Mouse (Mus musculus): ENCODE measurements around the gene 2310061I04Rik. TPM values are rescaled to one million over a fixed set of nuclear protein-coding genes. Genes with fewer than 3 reads are reported as not detected.

Gene 2310061I04Rik
- total and polyA plus RNA-seq, 2 experiments = 4.9 to 35.3 TPM

DNA sequence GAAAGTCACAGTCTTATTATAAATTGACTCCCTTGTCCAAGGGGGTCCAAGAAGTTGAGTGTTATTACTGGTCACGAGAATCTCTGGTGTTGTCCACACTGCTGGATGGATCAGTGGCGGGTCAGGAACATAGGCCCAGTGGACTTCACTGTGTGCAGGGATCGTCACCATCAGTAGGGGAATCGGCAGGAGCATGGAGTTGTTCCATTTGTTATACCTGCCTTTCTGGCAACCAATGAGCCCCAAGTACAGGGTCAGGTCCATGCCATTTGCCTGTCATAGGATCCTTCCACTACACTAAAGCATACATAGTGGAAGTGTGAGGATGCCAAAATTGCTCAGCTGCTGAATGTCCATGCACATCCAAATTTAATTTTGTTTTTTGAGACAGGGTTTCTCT lies 35.4 kb upstream of the 2310061I04Rik start:
- TF ChIP-seq CTCF (IDR thresholded peaks at IDR 0.05; ENCODE audit: low read depth, low read length) = no peak
- TF ChIP-seq POLR2A (IDR thresholded peaks at IDR 0.05; ENCODE audit: extremely low read depth, insufficient read depth, low read length) = no peak
- Histone ChIP-seq H3K27ac (replicated peaks; ENCODE audit: insufficient read depth, low read depth, low read length) (no peak overlapping the region), H3K36me3 (ENCODE audit: control insufficient read depth, insufficient read depth, low read length) (peaks cover 25% of the 10 kb centered on the region)

DNA sequence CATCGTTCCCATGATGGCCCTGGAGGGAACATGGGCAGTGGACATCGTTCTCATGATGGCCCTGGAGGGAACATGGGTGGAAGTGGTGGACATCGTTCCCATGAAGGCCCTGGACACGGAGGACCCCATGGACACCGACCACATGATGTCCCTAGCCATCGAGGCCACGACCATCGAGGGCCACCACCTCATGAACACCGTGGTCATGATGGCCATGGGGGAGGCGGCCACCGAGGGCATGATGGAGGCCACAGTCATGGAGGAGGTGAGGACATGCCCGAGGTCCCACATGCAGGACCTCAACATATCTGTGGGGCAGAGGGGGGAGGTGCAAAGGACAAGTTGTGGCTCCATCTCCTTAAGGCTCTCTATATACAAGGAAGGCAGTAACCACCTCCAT lies 33.4 kb upstream of the 2310061I04Rik start:
- H3K9ac ChIP-seq (ENCODE audit: low read depth, low read length) = no peak overlapping the region
- H3K36me3 ChIP-seq (ENCODE audit: control insufficient read depth, insufficient read depth, low read length) = peaks cover 40% of the 10 kb centered on the region
- no peaks in the 10 kb centered on the region for H3K27me3 ChIP-seq (ENCODE audit: control insufficient read depth, insufficient read depth, low read length)
- H3K4me3 ChIP-seq (ENCODE audit: insufficient read depth, low read depth, low read length) = no peak overlapping the region
- no peak for DNase-seq (ENCODE audit: extremely low read depth, low read depth, low spot score)
- 92% methylated on average over 12 of the region's 12 CpGs for WGBS
- TF ChIP-seq POLR2A (IDR thresholded peaks at IDR 0.05; ENCODE audit: extremely low read depth, insufficient read depth, low read length) = no peak
- no peak for TF ChIP-seq CTCF (IDR thresholded peaks at IDR 0.05; ENCODE audit: low read depth, low read length)
- H3K4me1 ChIP-seq (ENCODE audit: control insufficient read depth, insufficient read depth, low read length) = no peaks in the 10 kb centered on the region
- H3K27ac ChIP-seq (replicated peaks; ENCODE audit: insufficient read depth, low read depth, low read length) = no peak overlapping the region
- no peaks in the 10 kb centered on the region for H3K79me2 ChIP-seq (ENCODE audit: control insufficient read depth, insufficient read depth, low read length)

More for the DNA sequence above, 35.4 kb upstream of the 2310061I04Rik start:
- Histone ChIP-seq H3K27me3 (ENCODE audit: control insufficient read depth, insufficient read depth, low read length) (no peaks in the 10 kb centered on the region), H3K4me1 (ENCODE audit: control insufficient read depth, insufficient read depth, low read length) (no peaks in the 10 kb centered on the region), H3K9ac (ENCODE audit: low read depth, low read length) (no peak overlapping the region), H3K4me3 (ENCODE audit: insufficient read depth, low read depth, low read length) (no peak overlapping the region), H3K79me2 (ENCODE audit: control insufficient read depth, insufficient read depth, low read length) (no peaks in the 10 kb centered on the region)
- peak; percentile 41 for DNase-seq (ENCODE audit: extremely low read depth, low read depth, low spot score)
- WGBS = 80% methylated on average over 4 of the region's 4 CpGs

DNA sequence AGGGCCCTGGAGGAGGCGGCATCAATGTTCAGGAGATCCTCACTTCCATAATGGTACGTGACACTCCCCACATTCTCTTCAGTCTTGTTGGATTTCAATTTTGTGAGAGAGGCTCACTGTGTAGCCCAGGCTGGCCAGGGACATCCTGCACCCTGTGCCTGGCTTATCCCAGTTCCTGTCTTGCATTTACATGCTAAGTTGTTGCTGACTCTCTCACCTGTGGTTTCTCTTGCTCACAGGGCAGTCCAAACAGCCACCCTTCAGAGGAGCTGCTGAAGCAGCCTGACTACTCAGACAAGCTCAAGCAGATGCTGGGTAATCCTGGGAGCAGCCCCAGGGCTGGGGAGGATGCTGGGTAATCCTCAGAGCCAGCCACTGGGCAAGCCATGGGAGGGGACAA lies 32.3 kb upstream of the 2310061I04Rik start:
- Histone ChIP-seq H3K36me3 (ENCODE audit: control insufficient read depth, insufficient read depth, low read length) (peaks cover 50% of the 10 kb centered on the region), H3K27me3 (ENCODE audit: control insufficient read depth, insufficient read depth, low read length) (no peaks in the 10 kb centered on the region), H3K4me3 (ENCODE audit: insufficient read depth, low read depth, low read length) (no peak overlapping the region), H3K9ac (ENCODE audit: low read depth, low read length) (no peak overlapping the region), H3K79me2 (ENCODE audit: control insufficient read depth, insufficient read depth, low read length) (no peaks in the 10 kb centered on the region), H3K27ac (replicated peaks; ENCODE audit: insufficient read depth, low read depth, low read length) (no peak overlapping the region), H3K4me1 (ENCODE audit: control insufficient read depth, insufficient read depth, low read length) (no peaks in the 10 kb centered on the region)
- DNase-seq (ENCODE audit: extremely low read depth, low read depth, low spot score) = peak; percentile 3
- WGBS = 96% methylated on average over 2 of the region's 2 CpGs
- TF ChIP-seq CTCF (IDR thresholded peaks at IDR 0.05; ENCODE audit: low read depth, low read length) = no peak
- no peak for TF ChIP-seq POLR2A (IDR thresholded peaks at IDR 0.05; ENCODE audit: extremely low read depth, insufficient read depth, low read length)

DNA sequence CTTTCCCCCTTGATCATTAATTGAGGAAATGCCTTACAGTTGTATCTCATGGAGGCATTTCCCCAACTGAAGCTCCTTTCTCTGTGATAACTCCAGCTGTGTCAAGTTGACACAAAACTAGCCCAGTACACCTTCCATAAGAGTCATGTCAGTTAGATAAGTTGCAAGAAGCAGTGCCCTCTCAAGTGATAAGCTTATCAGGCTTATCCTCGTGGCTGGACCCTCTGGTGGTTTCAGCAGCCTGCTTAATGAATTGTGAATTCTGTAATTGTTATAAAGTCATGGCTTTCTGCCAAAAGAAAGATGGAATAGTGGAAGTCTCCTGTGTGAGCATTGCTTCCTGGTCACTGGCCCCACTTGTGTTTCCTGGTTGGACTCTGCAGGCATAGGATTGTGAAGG lies 30.2 kb upstream of the 2310061I04Rik start:
- DNase-seq (ENCODE audit: extremely low read depth, low read depth, low spot score) = no peak
- Histone ChIP-seq H3K9ac (ENCODE audit: low read depth, low read length) (no peak overlapping the region), H3K4me3 (ENCODE audit: insufficient read depth, low read depth, low read length) (no peak overlapping the region), H3K27ac (replicated peaks; ENCODE audit: insufficient read depth, low read depth, low read length) (no peak overlapping the region), H3K79me2 (ENCODE audit: control insufficient read depth, insufficient read depth, low read length) (no peaks in the 10 kb centered on the region; the same call in 1 of the 2 replicates), H3K4me1 (ENCODE audit: control insufficient read depth, insufficient read depth, low read length) (peaks cover 4% of the 10 kb centered on the region), H3K36me3 (ENCODE audit: control insufficient read depth, insufficient read depth, low read length) (peaks cover 67% of the 10 kb centered on the region), H3K27me3 (ENCODE audit: control insufficient read depth, insufficient read depth, low read length) (no peaks in the 10 kb centered on the region)
- TF ChIP-seq POLR2A (IDR thresholded peaks at IDR 0.05; ENCODE audit: extremely low read depth, insufficient read depth, low read length) (no peak), CTCF (IDR thresholded peaks at IDR 0.05; ENCODE audit: low read depth, low read length) (no peak)
- 68% methylated on average over 1 of the region's 1 CpGs for WGBS

DNA sequence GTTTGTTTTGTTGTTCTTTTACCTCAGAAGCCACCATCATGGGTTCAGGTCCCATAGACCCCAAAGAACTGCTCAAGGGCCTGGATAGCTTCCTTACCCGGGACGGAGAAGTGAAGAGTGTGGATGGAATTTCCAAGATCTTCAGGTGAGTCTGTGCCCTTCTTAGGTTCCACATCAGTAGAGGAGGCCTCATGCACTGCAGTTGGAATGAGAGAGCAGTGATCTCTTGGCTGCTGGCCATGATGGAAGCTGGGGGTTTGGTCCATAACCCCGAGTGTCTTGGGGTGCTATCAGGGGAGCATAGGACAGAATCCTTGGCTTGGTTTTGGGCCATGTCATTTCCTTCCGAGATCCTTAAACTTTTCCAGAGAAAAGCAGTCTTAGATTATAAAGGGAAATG lies 26.1 kb upstream of the 2310061I04Rik start:
- no peaks in the 10 kb centered on the region; the same call in 1 of the 2 replicates for H3K79me2 ChIP-seq (ENCODE audit: control insufficient read depth, insufficient read depth, low read length)
- H3K9ac ChIP-seq (ENCODE audit: low read depth, low read length) = peak overlapping the region; percentile 28; the same call in 1 of the 2 replicates
- no peak overlapping the region for H3K4me3 ChIP-seq (ENCODE audit: insufficient read depth, low read depth, low read length)
- H3K36me3 ChIP-seq (ENCODE audit: control insufficient read depth, insufficient read depth, low read length) = peaks cover 49% of the 10 kb centered on the region
- DNase-seq (ENCODE audit: extremely low read depth, low read depth, low spot score) = no peak
- TF ChIP-seq CTCF (IDR thresholded peaks at IDR 0.05; ENCODE audit: low read depth, low read length) = no peak
- TF ChIP-seq POLR2A (IDR thresholded peaks at IDR 0.05; ENCODE audit: extremely low read depth, insufficient read depth, low read length) = no peak
- peaks cover 17% of the 10 kb centered on the region for H3K4me1 ChIP-seq (ENCODE audit: control insufficient read depth, insufficient read depth, low read length)
- no peaks in the 10 kb centered on the region for H3K27me3 ChIP-seq (ENCODE audit: control insufficient read depth, insufficient read depth, low read length)
- 75% methylated on average over 4 of the region's 4 CpGs for WGBS
- H3K27ac ChIP-seq (replicated peaks; ENCODE audit: insufficient read depth, low read depth, low read length) = no peak overlapping the region

DNA sequence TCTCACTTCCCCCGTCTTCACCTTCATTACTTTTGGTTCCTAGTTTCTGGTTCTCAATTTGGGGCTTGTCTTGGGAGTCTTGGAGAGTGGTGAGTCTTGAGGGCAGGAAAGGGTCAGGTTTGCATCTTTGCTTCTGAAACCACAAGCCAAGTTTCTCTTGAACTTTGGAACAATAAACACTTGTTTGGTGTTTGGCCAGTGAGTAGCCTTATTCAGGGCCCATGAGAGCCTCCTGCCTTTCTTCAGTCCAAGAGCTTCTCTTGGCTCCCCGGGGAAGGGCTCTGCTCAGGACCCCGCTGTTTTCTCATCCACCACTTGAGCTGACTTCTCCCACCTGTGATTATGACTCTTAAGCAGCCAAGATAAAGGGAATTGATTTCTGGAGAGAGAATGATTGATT lies 25.3 kb upstream of the 2310061I04Rik start:
- TF ChIP-seq POLR2A (IDR thresholded peaks at IDR 0.05; ENCODE audit: extremely low read depth, insufficient read depth, low read length) (no peak), CTCF (IDR thresholded peaks at IDR 0.05; ENCODE audit: low read depth, low read length) (no peak)
- peaks cover 17% of the 10 kb centered on the region for H3K4me1 ChIP-seq (ENCODE audit: control insufficient read depth, insufficient read depth, low read length)

More for the DNA sequence above, 25.3 kb upstream of the 2310061I04Rik start:
- Histone ChIP-seq H3K27ac (replicated peaks; ENCODE audit: insufficient read depth, low read depth, low read length) (peak overlapping the region; percentile 31; the same call in 1 of the 2 replicates), H3K9ac (ENCODE audit: low read depth, low read length) (no peak overlapping the region), H3K79me2 (ENCODE audit: control insufficient read depth, insufficient read depth, low read length) (no peaks in the 10 kb centered on the region; the same call in 1 of the 2 replicates), H3K36me3 (ENCODE audit: control insufficient read depth, insufficient read depth, low read length) (peaks cover 46% of the 10 kb centered on the region), H3K4me3 (ENCODE audit: insufficient read depth, low read depth, low read length) (no peak overlapping the region), H3K27me3 (ENCODE audit: control insufficient read depth, insufficient read depth, low read length) (no peaks in the 10 kb centered on the region)
- 51% methylated on average over 3 of the region's 3 CpGs for WGBS
- peak; percentile 83 for DNase-seq (ENCODE audit: extremely low read depth, low read depth, low spot score)

All from liver, adult 2 months (tissue).